Mouse (Mus musculus) frontal cortex, postnatal 36 days (tissue): Measurements from ENCODE around the gene Akain1.

Experiments used
- DNase-seq, 2 experiments: peaks; one replicate each; pipeline ENCODE4 v3.0.0; 2022; ENCODE audit warnings: low spot score in 2 of 2

Akain1 gene

DNA sequence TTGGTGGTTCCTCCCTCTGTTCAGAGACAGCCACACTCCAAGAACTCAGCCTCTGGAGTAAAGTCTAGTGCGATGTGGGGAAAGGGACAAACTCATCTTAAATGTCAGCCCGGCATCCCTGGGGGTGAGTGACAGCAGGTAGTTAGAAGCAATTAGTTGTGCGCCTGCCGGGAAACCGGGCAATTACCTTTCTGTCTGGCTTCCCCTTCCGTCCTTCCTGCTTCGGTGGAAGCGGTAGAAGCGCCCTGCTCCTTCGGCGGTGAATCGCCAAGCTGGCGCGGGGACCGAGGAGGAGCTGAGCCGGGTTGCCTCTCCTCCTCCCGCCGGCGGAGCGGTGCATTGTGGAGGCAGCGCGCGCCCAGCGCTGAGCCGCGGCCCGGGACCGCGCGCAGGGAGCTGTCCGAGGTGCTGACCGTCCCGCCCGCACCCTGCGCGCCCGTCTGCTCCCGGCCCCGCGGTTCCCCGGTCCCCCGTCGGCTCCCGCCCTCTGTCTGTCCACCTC, at the start of gene Akain1:
Gene Akain1 (plus strand): TSS at position 337 of the 502 bp plus-strand sequence.
- peak; percentile 49 to 52 for DNase-seq

DNA sequence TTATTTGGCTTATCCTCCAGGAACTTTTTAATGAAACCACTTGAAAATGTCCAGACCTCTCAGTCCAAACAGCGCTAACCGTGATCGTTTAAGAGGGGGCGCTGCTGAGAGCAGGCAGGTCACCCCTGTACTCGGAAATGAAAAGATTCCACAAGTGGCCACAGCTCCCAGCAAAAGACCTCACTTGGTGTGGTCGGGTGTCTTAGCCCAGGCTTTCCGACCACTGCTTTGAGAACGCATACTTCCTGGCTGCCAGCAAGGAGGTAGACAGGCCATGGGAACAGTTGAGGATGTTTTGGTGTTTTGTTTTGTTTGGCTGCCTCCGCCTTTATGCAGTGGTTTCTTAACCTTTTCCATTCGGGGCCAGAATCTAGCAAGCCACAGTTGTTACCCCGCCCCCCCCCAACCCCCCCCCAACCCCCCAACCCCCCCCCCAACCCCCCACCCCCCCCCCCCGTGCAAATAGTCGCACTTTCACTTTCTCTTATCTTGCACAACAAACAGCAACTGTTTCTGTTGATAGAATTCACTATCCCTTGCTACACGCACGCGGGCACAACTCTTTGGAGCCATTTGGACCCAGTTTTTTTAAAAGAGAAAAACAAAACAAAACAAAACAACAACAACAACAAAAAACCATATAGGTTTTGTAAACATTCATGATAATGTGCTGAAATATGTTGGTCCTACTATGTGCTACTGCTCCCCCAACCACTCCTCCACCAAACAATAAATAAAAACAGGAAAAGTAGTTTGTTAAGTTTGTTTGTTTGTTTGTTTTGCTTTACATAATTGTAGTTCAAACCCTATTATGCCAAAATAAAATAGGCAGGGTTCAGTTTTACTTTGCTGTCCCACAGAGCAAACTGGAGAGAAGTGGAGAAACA, 42.7 kb upstream of the Akain1 start:
- no peak for DNase-seq

DNA sequence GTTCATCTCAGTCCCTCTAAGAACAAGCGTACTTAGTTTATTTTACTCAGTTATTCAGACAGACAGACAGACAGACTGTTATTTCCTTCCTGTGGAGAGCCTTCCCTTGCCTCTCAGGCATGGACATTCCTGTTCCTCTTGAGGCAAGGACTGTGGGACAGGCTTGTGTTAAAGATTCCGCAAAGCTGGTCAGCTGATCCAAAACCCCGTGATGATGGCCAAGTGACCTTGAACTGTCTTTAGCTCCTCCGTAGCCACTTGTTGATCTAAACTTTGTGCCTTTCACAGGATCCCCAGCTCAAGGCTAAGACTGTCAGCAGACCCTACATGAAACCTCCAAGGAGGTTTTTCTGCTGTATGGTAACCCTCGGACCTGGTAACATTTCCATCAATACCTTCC, 42.0 kb upstream of the Akain1 start:
- DNase-seq, result no peak

DNA sequence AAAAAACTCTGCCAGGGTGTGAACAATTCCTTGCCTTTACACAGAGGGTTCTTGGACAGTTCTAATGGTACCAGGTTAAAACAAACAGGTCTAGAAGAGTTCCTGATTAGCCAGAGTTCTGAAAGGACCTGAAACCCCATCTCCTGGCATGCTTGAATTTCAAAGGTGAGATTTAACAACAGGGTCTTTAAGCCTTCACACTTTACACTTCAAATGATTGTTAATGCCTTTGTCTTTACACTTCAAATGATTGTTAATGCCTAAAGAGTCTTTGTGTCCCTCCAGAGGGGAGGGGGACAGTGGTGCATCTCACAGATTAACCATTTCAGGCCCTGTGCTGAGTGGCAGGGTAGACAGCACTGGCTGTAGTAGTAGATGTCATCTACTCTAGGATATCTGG, 41.0 kb upstream of the Akain1 start:
- no peak for DNase-seq

DNA sequence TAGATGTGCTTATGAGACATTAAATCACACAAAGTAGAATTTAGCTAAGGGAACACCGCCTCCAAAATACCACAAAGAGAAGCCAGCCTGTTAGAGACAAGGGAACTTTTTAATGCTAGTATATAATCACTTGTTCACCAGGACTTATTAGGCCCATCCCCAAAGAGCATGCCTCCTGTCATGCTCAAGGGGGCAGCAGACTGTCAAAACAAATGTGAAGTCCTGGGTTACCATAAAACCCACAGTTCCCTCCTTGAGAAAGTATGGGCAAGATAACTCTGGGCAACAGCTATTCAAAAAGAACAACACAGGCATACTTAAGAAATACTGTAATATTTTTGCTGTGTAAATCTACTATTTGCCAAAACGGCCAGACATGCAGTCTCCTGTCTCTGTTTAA, 38.0 kb upstream of the Akain1 start:
- DNase-seq, result no peak

DNA sequence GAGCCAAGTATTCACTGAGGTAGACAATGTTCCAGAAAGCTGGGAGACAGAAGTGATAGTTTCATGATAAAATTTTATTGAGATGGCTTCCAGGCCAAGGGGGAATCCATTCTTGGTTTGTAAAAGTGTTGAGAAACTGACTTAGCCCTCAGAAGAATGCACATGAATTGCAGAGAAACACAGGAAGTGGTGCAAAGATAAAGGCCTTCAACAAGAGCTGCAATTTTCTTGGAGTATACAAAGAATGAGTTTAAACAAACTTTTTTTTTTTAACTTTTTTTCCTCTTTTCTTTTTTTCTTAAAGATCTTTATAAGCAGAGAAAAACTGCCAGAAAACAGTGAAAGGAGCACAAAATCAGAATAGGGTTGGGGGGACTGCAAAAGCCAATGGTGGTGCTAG, 23.0 kb upstream of the Akain1 start:
- no peak for DNase-seq

DNA sequence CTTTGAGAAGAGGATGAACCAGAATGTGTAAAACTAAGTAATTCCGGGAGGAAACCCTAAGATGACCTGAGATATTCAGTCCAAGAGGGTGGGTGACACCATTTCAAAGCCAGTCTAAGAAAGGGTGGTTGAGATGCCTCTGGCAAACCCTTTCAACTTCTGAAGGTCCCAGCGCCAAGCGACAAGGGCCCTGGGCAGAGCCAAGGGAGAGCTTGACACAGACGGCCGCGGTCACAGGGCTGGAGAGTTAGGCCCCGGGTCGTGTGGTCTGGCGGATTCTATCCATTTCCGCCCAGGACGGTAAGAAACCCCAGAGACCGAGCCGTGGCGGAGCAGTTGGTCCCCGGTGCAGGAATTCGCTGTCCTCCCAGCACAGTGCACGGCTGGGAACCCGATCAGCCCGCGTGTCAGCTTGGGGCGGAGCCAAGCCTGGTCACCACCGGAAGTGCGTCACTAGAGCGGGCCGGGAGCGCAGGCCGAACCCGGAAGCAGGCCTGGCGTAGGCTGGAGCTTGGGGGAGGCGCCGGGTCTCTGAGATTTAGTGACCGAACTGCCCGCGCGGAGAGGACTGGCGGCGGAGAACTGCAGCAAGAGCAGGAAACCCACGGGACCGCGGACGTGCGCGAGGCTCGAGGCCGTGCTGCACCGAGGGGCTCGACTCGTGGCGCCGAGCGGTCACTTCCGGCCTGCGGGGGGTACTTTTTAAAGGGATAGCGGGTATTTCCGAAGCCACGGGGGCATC, 22.0 kb upstream of the Akain1 start:
- DNase-seq, result peak; percentile 96

DNA sequence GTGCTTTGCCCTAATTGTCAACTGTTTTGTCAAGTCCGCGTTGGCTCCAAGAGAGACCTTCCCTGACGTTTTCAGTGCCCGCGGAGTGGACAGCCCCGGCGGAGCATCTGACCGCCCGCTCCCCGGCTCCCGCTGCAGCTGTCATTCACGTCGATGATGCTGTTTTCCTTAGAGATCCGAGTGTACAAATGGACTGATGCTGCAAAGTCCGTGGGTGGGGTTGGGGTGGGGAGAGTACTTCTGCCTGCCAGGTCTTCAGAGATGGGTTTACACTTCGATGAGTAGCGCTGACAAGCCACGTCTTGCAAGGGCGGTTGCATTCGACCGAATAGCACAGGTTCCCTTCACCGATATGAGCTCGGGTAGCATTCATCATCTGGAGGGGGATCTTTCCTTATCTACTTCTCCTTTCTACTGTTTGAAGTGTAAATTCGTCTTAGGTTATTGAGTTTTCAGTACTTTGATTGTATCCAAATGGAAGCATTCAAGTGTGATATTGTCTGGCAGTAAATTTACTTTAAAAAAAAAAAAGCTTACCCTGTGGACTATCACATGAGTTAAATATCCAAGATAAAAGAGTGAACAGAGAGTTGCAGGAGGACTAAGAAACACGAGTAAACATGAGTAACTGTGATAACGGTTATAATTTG, 21.3 kb upstream of the Akain1 start:
- DNase-seq, result no peak

DNA sequence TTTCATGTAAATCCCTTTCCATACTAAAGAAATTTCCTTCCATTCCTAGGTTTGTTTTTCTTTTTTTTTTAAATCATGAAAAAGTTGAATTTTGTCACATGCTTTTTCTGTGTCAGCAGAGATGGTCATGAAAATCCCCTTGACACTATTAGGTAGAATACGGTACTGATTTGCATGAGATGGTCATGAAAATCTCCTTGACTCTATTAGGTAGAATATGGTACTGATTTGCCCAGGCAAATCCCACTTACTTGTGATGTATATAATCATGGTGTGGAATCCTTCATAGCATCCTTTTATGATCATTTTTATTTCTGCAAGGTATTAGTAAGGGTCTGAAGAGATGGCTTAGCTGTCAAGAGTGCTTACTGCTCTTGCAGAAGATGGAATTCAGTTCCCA, 17.5 kb upstream of the Akain1 start:
- no peak for DNase-seq

DNA sequence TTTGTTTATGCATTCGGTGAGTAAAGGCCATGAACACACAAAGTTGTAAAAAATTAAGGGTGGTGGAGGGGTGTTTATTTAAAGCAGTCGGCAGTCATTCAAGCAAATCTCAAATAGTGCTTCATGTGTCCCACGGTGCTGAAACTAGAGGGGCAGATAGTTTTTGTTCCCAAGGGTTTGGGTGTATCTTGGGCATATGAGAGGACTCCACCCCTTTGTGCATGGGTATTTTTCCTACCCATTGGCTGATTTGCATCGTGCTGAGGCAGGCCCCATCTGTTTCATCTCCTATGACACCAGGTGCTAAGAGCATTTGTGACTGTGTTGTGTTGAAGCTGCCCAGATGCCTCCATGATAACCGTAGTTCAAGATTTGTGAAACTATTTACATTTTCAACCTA, 1.3 kb upstream of the Akain1 start:
- DNase-seq, result no peak

DNA sequence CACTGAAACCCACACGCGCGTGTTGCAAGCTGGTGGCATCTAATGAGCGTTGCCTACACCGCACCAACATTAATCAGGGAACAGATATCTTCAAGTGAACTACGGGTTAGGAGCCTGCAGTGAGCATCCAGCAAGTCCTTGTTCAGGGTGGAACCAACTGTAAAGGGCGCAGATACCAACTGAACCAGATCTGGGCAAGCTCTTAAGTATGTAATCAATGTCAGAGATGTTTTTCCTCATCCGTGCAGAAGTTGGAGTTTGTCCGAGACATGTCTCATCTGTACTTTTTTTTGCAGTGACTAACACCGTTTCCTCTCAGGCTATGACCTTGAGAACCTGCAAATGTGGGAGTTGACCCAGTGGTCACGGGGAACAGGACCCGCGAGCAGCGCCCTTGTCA, 640 bp upstream of the Akain1 start:
- DNase-seq, result no peak

DNA sequence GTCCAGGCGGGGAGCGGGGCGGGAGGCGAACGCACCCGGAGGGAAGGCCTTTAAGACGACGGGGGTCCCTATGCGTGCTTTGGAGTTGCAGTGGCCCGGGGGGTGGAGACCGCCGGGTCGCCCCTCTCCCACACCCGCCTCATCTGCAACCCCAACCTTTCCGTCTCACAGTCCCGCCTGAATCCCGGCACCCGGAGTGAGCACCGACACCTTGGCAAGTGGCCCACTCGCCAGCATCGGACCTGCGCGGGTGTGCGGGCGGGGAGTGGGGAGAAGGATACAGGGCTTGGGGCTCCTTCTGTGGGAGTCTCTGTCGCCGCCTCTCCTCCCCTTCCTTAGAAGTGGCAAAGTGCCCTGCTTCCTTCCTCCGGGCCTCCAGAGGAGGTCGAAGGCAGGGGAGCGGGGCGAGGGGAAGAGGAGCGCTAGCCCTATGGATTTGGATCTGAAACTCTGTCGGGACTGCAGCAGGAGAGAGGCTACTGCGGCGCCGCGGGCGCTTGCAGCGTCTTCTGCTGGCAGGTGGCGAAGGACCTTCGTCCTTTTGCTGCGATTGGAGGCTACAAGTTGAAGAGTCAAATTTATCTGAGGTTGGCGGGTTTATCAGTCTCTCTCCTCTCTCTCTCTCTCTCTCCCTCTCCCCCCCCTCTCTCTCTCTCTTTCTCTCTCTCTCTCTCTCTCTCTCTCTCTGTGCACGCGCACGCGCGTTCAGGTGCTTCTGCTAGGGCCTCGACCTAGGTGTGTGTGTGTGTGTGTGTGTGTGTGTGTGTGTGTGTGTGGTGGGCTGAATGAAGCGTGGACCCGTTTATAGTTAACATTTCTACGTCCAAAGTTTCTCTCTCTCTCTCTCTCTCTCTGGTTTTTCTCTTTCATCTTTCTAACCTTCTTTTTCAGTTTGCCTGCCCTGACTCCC, 700 bp downstream of the Akain1 start:
- DNase-seq, result peak; percentile 14 to 27

DNA sequence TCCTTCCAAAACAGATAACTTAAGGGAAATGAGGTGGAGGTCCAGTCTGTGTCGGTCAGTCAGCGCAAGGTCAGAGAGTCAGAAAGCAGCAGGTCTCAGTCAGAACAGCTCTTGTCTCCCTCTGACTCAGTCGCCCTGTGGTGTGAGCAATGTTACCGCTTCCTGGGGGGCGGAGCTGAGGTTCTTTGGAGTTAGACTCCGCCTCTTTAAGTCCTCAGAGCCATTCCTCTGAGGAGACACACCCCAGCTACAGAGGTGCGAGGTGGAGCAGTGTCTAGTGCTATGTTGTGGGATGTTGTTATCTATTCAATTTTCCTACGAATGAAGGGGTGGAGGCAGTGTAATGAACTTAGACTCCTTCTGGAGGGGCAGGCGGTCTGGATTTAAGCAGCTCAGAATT, 1.9 kb downstream of the Akain1 start:
- DNase-seq, result no peak

DNA sequence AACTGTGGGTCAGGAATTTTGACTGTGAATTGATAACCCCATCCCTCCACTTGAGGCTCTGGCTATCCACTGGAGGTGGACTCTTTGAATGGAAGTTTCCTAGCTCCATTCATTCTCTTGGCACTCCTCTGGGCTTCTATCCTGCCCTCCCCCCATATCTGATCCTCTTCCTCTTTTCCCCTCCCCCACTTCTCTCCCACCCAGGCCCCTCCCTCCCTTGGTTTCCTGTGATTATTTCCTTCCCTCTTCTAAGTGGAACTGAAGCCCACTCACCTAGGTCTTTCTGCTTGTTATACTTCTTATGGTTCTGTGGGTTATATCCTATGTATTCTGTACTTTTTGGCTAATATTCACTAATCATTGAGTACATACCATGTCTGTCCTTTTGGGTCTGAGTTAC, 9.6 kb downstream of the Akain1 start:
- no peak for DNase-seq

DNA sequence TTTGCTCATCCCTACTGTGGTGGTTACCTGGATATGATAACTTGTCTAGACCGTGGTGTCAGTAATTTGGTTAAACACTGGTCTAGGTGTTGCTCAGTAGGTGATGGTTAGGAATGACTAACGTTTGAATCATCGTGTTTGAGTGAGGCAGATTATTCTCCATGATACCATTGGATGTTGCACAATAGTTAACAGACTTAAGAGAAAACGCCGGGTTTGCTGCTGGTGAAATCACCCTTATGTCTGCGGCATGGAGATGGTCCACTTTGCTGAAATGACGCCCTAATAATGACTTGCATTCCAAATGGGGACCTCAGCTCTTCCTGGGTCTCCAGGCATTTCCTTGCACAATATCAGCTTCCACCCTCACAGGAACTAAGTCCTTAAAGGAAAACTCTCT, 22.6 kb downstream of the Akain1 start:
- no peak for DNase-seq

DNA sequence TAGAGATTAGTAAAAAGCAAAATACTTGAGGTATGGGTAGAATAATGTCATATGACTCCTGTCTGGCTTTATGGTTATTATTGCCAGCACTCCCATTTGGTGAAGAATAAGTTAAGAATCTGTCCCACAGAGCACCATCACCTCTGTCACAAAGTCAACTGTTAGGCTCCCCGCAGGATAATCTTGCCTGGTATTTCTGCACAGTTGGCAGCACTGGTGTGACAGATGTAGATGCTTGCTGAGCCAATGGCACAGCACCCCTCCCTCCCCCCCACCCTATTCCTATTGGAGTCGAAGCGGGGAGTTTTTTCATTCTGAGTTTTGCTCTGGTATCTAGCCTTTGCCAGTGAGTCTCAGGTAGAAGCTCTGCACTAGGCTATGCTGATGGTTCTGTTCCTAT, 23.9 kb downstream of the Akain1 start:
- no peak for DNase-seq

DNA sequence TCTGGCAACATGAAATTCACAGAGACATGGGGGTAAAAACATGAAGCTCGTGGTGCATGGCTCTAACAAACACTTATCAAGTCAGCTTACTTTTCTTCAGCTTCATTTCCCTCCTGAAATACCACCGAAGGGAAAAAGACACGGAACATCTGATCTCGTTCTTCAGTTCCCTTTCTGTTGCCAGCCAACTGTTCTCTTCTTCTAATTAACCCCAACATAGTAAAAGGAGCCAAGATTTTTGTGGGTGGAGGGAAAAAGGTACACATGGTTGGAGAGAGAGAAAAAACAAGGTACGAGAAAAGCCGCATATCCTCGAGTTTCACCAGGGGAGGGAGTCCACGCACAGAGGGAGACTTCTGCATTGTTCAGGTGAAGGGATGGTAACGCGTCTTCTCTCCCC, 32.0 kb downstream of the Akain1 start:
- peak in 1 of 2 experiments; percentile 9 for DNase-seq

DNA sequence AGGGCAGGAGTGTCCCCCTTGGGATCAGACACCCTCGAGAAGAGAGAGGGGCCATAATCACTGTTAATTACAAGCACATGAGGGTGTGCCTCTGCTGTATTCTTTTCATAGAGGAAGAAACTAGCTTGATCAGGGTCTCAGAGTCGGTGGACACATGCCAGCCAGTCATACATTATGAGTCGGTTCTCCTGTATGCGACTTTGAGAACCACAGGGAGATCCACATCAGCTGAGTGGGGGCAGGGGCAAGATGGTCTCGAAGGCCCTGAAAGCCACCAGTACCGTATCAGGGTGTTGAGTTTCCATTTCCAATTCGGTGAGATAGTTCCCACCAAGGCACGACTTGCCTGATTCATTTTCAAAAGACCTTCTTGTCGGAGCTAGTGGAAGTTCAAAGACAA, 33.3 kb downstream of the Akain1 start:
- no peak for DNase-seq

DNA sequence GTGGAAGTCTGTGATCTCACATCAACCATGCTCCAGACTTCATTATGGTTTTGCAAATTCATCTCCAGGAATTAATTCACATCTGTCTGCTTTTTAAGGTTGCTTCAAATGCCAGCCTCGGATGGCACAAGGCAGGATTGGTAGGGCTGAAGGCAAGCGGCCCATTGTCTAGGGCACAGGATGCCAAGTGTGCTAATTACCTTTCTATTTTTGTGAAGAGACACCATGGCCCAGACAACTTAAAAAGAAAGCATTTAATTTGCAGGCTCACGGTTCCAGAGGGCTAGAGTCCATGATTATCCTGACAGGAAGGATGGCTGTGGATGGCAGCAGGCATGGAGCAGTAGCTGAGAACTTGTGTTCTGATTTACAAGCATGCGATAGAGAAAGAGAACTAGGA, 35.0 kb downstream of the Akain1 start:
- no peak for DNase-seq

DNA sequence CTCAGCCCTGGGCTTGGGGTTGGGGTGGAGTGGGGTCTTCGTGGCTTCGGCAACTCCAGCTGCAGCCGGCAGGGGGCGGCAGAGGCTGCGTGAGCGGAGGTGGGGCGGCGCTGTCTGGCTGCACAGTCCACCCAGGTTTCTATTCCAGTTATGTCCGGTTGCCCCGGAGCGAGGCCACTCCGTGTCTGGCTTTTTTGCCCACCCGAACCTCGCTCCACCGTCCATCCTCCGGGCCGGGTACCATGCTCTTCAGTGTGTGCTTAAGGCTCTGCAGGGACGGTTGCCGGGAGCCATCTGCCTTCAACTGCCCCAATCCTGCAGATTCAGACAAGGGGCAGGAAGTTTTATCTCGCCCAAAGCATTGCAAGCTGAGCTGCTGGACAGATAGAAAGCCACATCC, 36.3 kb downstream of the Akain1 start:
- peak; percentile 44 to 51 for DNase-seq

DNA sequence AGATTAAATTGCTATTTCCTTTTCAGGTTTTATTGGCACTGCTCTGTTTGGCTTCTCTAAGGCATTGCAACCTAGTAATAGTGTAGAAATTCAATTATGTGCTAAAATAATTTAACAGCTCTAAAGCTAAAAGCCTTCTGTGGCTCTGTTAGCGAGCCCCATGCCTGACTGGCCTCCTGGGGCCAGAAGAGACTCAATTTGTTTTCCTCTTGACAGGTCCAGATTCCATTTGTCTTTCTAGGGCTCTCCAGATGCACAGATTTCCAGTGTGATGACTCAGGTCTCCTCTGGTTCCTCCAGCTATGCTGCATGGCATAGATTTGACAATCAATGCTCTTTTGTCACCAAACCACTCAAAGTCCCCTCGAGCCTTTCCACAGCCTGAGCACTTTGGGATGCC, 38.4 kb downstream of the Akain1 start:
- no peak for DNase-seq
